Mouse (Mus musculus) fibroblast of lung, adult 2 months (primary cell): ENCODE measurements at regions not wholly inside any gene's neighbourhood (a gene's known extent, or its start where the extent isn't known, plus 50 kb on each side); places are given as distances from the start of the nearest gene placed in this dataset.

ENCODE experiments used
- DNase-seq: peaks from one replicate; pipeline ENCODE4 v3.0.0-alpha.2; 2011; ENCODE audit warnings: low read depth

DNA sequence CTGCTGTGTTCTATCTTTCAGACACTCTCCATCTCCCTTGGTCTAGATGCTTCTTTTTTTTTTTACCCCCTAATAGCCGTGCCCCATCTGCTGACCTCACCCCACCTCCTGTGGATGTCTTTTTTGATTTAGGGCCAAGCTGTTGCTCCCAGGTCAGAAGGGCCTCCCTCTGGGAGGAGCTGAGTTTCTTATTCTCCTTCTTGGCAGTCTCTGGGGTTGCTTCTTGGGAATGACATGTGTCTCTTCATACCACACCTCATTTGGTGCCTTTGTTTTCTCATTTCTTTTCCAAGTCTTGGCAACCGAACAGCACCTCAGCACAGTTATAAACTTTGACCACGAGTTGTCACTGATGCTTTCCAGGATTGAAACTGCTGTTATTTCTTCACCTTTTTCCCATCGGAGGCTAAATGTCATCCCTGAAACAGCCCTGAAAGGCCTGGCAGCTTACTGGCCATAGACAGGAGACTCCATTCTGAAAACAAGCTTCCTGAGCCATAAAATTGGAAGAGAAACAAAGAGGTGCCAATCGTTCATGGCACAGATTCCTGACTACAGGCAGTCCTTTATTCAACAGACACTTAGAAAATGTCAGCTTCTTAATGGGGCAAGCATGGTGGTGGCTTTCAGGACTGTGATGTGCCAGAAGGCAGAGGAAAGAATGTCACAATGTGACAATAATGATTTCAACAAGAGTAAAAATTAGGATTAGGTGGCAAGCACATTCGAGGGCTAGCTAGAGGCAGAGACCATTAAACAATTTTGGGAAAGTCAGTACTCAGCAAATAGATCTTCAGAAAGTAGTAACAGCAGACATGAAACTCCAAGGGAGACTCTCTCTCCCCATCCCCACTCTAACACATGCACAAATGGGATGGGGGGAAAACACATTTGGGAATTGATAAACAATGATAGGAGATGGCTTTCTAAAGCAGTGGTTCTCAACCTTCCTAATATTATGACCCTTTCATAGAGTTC lies 197.1 kb upstream of the Arrdc4 start:
- no peak for DNase-seq

DNA sequence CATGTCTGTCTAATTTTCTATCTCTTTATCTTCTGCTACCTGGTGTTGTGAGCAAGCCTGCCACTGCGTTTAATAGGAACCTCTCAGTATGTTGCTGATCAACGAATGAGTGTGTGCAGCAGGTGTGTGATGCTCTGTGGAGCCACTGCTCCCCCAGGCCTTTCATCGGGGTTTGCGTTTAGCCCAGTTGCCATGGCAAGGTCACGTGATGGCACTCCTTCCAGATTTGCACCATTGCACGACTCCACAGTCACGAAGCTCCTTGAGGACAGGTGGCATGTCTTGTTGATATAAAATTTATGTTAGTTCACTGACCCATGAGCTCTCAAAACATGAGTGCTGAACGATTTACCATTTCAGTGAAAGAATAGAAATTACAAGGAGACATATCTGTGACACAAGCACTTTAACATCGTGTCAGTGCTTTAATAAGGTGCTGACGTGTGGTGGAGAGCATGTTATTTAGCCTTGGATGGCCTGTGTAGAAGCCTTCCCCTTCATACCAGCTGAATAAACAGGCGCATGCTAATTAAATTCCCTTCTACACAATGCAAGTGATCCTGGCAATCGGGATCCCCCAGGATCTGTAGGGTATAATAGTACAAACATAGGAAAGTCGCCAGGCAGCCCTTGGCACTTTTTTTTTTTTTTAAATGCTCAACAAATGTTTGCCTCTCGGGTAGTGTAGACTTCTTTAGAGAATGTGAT lies 181.7 kb upstream of the Arrdc4 start:
- no peak for DNase-seq

DNA sequence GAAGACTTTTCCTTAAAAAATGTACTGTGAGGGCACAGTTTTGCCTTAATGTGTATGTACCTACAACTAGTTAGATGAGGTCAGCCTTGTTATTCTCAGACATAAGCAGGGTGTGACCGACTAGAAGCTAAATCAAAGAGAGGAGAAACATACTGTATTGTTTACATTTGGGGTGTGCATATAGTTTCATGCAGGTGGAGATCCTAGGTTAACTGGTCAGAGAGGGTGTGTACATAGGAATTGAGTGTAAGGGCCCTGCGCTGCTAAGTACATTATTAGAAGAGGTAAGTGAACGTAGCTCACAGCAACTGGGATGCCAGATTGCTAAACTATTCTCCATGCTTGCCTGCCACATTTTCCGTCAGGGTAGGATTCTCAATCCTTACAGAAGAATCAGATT lies 180.6 kb upstream of the Arrdc4 start:
- no peak for DNase-seq

DNA sequence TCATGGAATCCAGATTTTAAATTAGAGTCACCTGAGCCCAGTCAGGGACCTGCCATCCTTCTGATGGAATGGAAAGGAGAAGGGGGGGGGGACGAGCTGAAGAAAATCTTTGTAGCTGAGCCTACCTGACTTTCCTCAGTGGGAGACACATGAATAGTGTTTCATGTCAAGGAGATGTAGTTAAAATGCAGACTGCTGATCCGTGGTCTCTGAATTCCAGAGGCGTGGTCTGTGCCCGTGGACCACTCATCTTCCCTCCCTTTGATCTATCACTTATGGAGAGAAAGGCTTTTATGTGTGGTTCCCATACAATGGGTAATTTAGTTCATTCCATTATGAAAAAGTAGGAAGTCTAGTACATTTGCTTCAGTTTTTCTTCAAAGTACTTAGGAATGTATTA lies 176.6 kb upstream of the Arrdc4 start:
- no peak for DNase-seq

DNA sequence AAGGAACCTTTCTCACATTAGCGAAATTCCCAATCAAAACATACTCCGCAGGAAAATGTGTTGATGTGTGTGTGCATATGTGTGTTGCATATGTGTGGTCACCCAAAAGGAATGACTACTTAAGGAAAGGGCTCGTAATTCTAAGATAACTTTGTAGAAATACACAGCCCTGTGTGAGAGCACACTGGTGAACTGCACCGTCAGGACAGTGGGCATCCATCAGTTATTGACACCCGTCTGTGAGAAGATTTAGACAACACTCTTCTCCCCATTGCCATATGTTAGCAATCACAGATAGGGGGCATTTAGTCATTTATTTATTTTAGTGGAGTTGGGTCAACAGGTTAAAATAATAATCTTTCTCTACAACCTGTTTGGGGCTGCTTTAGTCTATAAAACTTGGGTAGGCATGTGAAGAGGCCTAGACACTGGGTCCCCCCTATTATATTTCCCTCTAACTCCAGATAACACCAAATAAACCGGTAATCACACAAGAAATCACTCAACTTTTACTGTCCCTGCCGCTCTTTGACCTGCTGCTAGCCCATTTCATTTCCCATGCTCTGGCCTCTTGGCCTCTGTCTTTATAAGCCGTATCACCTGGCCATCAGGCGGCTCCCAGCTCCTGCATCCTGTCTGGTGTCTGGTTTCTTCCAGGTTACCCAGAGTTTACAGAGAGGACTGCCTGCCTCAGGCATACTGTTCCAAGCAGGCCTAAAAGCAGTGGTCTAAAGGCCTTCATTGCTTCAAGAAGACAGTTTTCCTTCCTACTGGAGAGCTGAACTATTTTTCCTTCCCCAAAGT lies 169.8 kb upstream of the Arrdc4 start:
- no peak for DNase-seq

DNA sequence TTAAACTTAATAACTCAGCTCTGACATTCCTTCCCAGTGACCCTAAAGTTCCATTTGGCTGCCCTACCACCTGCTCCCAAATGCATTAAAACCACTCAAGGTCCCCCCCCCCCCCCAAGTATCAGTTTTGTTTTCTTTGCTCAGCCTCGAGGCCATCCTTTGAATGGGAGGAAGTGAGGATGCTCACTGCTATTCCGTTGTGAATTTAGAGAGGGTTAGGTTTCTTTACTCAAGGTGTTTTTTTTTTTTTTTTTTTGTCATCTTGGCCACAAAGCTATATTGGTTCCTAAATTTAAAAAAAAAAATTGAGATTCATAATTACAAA lies 168.8 kb upstream of the Arrdc4 start:
- DNase-seq: no peak

DNA sequence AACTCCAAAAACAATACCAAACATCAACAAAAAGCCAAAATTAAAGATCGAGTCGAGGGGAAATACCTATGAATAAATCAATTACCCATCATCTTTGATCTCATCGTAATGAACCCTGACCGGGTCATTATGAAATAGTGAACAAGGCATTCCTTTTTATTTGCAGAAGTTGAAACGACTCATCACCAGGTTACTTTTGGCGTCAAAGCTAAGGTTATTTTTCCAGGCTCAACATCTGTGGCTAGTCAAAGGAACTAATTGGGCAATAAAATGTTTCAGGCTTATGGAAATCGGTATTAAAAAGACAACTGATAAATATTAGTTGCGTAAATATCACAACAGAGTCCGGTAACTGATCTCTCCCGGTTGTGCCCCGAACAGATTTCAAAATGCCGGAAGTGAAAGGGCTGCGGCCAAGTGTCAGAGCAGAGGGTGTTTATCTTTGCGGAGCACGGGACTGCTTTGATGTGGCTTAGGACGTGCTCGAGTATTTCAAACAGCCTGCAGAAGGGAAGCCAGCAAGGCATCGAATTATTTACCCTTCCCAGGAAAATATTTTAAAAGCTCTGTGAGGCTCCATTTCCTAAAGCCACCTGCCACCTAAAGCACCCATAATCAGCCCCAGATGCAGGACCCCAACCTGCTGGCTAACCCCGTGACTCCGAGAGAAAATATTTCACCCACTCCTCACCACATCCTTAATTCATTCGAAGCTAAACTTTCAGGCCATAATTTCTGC lies 168.3 kb upstream of the Arrdc4 start:
- DNase-seq: no peak

DNA sequence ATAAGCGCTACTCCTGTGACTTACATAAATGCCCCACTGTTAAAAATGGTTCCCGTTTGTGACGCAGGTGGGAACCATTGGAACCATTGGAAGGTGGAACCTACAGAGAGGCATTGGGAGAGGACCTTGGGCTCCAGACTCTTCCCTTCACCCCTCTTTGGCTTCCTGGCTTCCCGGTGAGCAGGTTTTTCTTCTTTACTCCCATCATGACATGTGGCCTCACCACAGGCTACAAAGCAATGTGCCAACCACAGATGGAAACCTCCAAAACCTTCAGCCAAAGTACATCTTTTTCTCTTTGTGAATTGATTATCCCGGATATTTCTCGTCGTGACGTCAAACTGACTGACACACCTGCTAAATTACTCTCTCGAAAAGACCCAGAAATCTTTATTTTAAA lies 166.9 kb upstream of the Arrdc4 start:
- DNase-seq: no peak

DNA sequence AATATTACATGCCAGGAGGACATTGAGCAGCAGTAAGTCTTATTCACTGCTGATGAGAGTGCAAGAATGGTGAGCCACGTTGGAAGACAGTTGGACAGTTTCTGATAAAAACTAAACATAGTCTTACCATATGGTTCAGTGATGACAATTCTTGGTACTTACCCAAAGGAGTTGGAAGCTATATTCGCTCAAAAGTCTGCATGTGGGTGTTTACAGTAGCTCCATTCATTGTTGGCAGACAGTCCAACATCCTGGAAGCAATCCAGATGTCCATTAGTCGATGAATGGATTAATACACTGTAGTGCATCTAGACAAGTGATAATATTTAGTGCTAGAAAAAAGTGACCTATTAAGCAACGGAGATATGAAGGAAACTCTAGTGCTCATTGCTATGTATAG lies 165.3 kb upstream of the Arrdc4 start:
- no peak for DNase-seq

DNA sequence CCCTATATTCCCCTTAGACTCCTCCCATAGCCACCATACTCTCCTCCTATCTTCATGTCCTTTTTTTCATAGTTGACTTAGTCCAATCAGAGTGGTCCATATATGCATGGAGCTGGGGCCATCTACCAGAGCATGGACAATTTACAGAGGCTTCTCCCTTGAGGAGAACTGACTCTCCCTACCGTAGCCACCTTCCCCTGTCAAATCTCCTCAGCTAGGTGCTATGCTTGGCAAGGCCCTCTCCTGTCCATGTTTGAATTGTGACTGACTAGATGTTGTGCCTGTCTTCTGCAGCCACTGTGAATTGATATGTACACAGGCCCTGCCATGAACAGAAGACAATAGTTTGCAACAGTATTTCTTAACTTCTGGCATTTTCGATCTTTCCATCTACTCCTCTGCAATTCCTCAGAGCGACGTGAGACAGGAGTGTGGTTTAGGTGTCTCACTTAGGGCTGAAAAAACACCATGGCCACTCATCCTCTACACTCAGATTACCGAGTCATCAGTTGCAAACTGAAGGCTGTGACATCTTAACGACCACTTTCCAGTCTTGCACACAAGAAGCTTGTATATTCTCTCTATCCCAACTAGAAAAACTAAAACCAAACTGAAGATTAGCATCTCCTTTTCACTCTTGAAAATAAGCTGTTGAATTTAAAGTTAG lies 163.1 kb upstream of the Arrdc4 start:
- no peak for DNase-seq

DNA sequence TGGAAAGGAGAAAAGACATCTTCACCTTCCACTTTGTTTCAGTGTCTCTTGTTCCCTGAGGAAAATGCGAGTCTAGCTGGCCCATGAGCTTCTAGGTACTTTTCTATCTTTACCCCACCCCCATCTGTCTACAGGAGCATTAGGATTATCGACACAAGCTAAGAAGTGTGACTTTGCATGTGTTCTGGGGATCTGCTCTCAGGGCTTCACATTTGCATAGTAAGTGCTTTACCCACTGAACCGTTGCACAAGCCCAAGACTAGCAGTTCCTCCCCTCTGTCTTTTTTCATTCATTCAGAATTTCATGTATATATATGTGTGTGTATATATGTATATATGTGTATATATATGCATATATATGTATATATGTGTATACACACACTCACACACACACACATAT lies 162.5 kb upstream of the Arrdc4 start:
- no peak for DNase-seq

DNA sequence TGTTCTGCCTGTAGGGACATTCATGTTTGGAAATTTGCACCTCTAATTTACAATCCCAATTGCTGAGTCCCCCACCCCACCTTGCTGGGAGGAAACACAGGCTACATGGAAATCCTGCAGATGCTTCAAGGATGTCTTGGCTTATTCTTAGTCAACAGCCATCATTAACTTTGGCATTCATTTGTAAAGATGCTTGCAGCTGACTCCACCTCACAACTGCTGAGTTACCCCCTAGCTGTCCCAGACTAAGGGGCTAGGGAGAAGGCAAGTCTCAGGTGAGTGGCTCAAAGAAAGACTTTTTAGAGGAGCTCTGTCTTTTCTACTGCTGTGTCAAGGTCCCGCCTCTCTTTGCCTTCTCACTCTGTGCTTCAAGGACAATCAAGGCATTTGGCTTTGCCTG lies 160.7 kb upstream of the Arrdc4 start:
- no peak for DNase-seq

DNA sequence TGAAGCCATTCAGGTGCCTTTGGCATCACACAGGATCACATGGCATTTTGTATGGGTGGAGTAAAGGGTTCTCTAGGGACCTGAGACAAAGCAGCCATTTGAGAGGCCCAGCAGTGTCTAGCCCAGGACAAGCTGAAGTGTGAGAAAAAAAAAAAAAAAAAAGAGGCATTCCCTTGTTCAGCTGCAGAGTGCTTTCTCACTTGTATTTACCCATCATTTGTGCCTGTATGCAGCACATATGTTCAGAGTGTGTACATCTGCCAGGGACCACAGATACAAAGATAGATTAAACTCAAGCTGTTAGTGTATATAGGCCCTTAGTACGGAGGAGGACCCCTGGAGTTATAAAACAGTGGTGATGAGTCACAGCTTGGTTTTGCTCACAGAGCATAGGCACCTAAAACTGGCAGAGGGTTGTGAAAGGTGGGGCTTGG lies 159.4 kb upstream of the Arrdc4 start:
- DNase-seq: no peak

DNA sequence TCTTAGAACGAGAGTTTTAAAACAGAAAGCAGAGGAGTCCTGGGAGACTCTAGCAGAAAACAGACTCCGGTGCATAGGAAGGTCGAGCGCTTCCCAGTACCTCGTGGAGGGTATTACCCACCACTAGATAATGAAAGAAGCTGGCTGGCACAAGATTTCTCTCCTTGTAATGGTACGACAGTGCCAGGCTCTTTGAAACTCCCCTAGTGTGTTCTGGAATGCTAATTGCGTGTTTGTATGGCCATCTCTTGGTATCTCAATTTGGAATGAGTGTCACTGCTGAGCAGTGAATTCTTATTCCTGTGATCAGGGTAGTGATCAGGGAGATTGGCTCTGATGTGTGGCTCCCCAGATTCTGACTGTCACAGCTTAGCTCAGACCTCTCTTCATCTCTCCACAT lies 158.8 kb upstream of the Arrdc4 start:
- DNase-seq: no peak

DNA sequence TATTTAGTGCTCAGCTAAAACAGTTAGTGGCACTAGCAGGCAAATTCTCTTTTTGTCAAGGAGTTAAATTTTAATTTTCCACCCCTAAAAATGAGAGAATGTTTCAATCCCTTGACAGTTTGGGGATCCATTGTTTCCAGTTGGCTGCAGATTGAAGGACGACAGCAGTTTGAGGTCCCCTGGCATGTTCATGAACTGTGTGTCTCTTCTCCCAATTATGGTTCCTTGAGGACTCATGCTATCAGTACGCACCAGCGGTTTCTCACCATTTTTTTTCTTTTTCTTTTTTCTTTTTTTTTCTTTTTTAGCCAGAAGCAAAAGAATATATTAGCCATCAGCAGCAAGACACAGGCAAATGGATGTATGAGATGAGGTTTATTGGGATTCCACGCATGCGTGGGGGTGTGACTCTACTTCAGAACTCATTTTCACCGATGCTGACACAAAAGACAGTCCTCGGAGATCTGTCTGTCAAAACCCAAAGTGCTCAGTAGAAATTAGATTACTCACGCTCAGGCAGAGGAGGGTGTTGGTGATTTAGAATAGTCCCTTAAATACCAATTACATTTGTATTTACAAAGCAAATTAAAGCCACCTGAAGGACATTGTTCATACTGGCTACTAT lies 157.8 kb upstream of the Arrdc4 start:
- no peak for DNase-seq

DNA sequence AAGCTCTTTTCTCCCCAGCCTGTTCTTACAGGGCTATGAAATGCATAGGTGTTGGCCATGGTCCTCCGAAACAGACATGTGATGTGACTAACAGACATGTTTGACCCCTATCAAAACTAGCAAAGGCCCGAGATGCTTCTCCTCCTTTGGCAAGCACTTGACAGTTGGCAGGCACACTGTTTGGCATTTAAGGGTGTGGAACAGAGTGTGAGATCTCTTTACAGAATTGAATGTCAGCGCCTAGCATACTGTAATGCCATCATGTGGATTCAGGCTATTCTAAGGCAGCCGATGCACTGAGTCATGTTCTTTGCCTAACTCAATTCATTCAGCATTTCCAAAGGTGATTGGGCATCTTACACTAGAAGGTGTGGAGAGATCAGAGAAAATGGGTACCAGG lies 156.8 kb upstream of the Arrdc4 start:
- DNase-seq: no peak

DNA sequence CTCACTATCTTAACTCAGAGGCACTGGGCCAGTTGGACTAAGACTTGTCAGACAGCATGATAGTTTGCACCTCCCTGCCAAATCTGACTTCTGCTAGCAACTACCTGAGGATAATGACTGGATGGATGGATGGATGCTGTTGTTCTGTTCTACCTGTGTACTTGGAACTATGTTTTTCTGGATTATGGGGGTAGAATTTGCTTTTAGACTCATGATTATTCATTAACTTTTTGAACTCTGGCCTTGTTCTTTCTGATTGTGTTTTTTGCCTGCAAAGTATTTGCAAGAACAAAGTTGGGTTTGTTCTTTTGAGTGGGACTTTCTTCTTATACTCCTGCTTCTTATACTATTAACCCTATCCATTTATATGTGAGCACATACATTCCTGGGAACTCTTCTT lies 137.1 kb upstream of the Arrdc4 start:
- no peak for DNase-seq

DNA sequence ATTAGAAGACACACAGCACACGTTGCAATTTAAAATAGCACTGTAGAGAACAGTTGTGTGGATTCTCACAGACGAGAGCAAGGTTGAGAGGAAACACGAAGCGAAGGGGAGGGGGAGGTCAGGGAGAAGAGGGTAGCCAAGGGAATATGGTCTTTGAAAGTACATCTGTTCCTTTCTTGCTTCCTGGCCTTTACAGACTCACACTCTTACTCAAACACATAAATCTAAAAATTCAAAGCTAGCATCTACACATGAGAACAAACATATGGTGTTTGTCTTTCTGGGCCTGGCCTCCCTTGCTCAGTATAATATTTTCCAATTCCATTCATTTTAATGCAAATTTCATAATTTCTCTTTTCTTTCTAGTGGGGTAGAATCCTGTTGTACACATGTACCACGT lies 124.0 kb upstream of the Arrdc4 start:
- DNase-seq: no peak

DNA sequence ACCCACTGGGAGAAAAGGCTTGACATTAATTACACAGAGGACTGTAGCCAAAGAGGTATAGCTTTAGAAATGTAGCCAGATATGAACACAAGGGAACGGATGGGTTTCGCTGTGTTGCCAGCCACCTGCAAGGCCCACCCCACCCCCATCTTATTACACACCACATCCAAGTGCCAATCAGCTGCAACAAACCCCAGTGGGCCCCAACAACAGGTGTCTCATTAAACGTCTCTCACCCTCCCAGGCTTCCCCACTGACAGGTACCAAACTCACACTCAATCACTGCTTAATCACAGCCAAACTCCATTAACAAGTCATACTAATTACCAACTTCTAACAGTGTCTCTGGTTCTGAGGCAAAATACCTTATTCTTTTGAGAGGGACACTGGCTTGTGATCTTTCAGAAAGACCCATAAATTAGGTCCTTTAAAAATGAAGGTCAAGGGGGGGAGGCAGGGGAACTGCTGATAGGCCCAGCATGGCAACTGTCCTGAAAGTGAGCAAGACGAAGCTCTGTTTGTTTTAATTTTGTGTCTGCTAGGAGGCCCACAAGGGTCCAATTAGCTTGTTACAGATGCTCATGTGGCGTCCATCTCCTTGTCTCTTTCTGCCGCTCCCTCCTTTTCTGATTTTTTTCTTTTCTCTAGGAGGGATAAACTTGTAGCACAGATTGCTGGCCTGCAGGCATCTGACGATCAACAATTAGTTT lies 115.4 kb upstream of the Arrdc4 start:
- no peak for DNase-seq

DNA sequence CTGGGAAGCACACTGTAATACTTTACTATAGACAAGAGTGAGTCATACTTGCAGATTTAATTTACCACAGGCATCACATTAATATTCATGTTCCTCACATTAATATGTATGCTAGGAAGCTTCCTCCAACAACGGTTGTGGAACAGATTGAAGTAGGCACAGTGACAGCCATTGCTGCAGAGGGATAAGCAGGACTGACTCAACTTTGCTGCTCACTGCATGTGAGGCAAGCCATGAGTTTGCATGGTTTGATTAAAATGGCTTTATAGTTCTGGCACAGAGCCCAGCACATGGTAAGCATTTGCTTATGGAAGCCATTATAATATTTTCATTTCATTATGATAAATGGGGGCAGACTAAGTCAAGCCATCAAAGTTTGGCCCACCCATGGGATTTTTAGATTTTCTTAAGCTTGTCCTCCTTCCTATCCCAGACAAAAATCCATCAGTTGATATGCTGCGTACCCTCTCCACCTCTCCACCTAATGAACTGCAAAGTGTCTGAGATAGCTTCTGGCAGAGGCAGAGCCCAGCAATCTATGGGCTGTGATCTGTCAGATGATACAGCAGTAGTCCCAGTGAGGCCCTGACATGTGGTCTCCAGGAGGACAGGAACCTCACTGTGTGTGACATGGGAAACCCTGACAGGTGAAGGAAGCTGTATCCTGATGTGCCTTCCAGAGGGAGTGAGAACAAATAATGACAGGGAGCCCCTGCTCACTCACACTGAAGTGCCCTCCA lies 109.6 kb upstream of the Arrdc4 start:
- no peak for DNase-seq
